ENCODE assay signal across 21 mouse cellular contexts in the genomic region with DNA sequence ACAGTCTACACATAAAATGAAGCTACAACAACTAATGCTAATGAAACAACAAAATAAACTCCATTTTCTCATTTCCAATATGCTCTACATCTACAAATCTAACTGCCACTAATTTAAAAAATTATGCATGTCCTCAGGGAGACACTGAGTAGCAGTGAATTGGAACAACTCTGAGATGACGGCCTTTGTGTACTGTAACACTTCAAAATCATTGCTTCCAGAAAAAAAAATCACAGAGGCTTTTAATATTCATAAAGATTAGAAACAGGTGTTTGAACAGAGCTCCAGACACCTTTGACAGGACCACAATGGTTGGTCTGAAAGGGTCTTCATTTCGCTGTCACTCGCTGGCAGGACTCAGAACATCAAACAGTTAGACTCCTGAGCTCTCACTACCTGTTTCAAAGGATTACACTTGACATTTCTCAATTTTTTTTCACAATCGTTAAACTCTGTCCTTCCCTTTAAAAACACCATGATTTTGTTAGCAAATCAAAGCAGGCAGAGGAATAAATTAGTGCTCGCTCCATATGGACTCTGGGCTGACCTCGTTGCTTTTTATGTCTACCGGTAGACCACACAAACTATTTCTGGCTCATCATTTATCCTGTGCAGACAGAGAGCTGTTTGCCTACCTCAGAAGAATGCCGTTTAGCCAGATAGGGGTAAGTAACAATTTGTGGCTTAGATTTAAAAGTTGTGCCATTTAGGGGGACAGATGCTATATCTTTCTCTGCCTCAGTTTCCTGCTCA.
A peak's percentile ranks its signal among the peaks of the same experiment; 100 is the strongest.
DNase-seq lines count a peak whose midpoint lies in the region; ATAC-seq and TF ChIP-seq lines count a peak whose summit lies in the region.
"Had no signal": no experiment of that assay in that cellular context is flagged by ENCODE, and none has a peak within 500 bp of the region (broad histone marks: within the 10 kb centered on the region; RNA-seq: fewer than 3 reads in every experiment).

No protein-coding gene starts in this region.

- H3K9ac ChIP-seq in forebrain, embryonic 15.5 days (replicated peaks): no peak overlapping the region
- H3K9ac ChIP-seq in midbrain, embryonic 14.5 days (replicated peaks; ENCODE audit: low read length): no peak overlapping the region
- no peak overlapping the region for H3K9ac ChIP-seq in forebrain, postnatal 0 days
- H3K9ac ChIP-seq in midbrain, postnatal 0 days (replicated peaks; ENCODE audit: low read length, poor library complexity, severe bottlenecking): no peak overlapping the region
- H3K9ac ChIP-seq: embryonic facial prominence, embryonic 13.5 days; heart, embryonic 13.5 days; hindbrain, embryonic 12.5 days had no signal

- no peaks in the 10 kb centered on the region for H3K9me3 ChIP-seq in forebrain, embryonic 15.5 days
- H3K9me3 ChIP-seq in forebrain, embryonic 10.5 days: no peaks in the 10 kb centered on the region
- 0 out of 2 replicates have a peak, but pooled peaks cover 3% of the 10 kb centered on the region for H3K9me3 ChIP-seq in midbrain, embryonic 14.5 days (ENCODE audit: control insufficient read depth, low read length)
- peaks cover 3% of the 10 kb centered on the region; the same call in 1 of the 2 replicates for H3K9me3 ChIP-seq in midbrain, embryonic 10.5 days (replicated peaks)
- H3K9me3 ChIP-seq in forebrain, postnatal 0 days (ENCODE audit: low read length): no peaks in the 10 kb centered on the region
- no peaks in the 10 kb centered on the region for H3K9me3 ChIP-seq in midbrain, postnatal 0 days (ENCODE audit: low read length)
- no peaks in the 10 kb centered on the region for H3K9me3 ChIP-seq in heart, embryonic 10.5 days
- H3K9me3 ChIP-seq: embryonic facial prominence, embryonic 13.5 days; hindbrain, embryonic 12.5 days had no signal

- H3K27me3 ChIP-seq in forebrain, embryonic 15.5 days: no peaks in the 10 kb centered on the region
- H3K27me3 ChIP-seq in forebrain, embryonic 10.5 days (ENCODE audit: poor library complexity, severe bottlenecking): no peaks in the 10 kb centered on the region
- no peaks in the 10 kb centered on the region for H3K27me3 ChIP-seq in midbrain, embryonic 14.5 days (ENCODE audit: control insufficient read depth, insufficient read depth, low read length)
- no peaks in the 10 kb centered on the region for H3K27me3 ChIP-seq in midbrain, embryonic 10.5 days (ENCODE audit: low read depth, poor library complexity, severe bottlenecking)
- no peaks in the 10 kb centered on the region for H3K27me3 ChIP-seq in forebrain, postnatal 0 days (ENCODE audit: insufficient read depth, low read length)
- no peaks in the 10 kb centered on the region for H3K27me3 ChIP-seq in midbrain, postnatal 0 days (ENCODE audit: insufficient read depth, low read length)
- 0 out of 2 replicates have a peak, but pooled peaks cover 3% of the 10 kb centered on the region for H3K27me3 ChIP-seq in heart, embryonic 10.5 days (ENCODE audit: insufficient read depth, poor library complexity, severe bottlenecking)
- H3K27me3 ChIP-seq: embryonic facial prominence, embryonic 13.5 days; heart, embryonic 13.5 days; hindbrain, embryonic 12.5 days had no signal

- H3K36me3 ChIP-seq in forebrain, embryonic 15.5 days: no peaks in the 10 kb centered on the region
- H3K36me3 ChIP-seq in forebrain, embryonic 10.5 days (replicated peaks): no peaks in the 10 kb centered on the region
- no peaks in the 10 kb centered on the region for H3K36me3 ChIP-seq in midbrain, embryonic 14.5 days (ENCODE audit: control insufficient read depth, insufficient read depth, low read length)
- H3K36me3 ChIP-seq in midbrain, embryonic 10.5 days: no peaks in the 10 kb centered on the region
- no peaks in the 10 kb centered on the region for H3K36me3 ChIP-seq in forebrain, postnatal 0 days (ENCODE audit: insufficient read depth)
- H3K36me3 ChIP-seq in midbrain, postnatal 0 days (ENCODE audit: insufficient read depth, low read length): no peaks in the 10 kb centered on the region
- H3K36me3 ChIP-seq in heart, embryonic 10.5 days: no peaks in the 10 kb centered on the region
- H3K36me3 ChIP-seq: embryonic facial prominence, embryonic 13.5 days; heart, embryonic 13.5 days; hindbrain, embryonic 12.5 days had no signal

- peak; percentile 89 for ATAC-seq in forebrain, embryonic 15.5 days (replicated peaks)
- peak; percentile 60; the same call in 1 of the 2 replicates for ATAC-seq in midbrain, embryonic 14.5 days (ENCODE audit: low FRiP score, low TSS enrichment)
- peak; percentile 76 for ATAC-seq in forebrain, postnatal 0 days
- 0 out of 2 replicates have a peak, but pooled peaks have one; percentile 7 for ATAC-seq in midbrain, postnatal 0 days (ENCODE audit: low FRiP score)
- ATAC-seq: hindbrain, embryonic 16.5 days; inflammation-experienced regulatory T-cells, adult 6 months; intestine, postnatal 0 days had no signal

- H3K4me3 ChIP-seq in forebrain, embryonic 15.5 days: no peak overlapping the region
- H3K4me3 ChIP-seq in forebrain, embryonic 10.5 days: no peak overlapping the region
- H3K4me3 ChIP-seq in midbrain, embryonic 14.5 days (replicated peaks; ENCODE audit: low read depth, low read length): no peak overlapping the region
- H3K4me3 ChIP-seq in midbrain, embryonic 10.5 days: no peak overlapping the region
- H3K4me3 ChIP-seq in forebrain, postnatal 0 days (ENCODE audit: low read depth, low read length): no peak overlapping the region
- no peak overlapping the region for H3K4me3 ChIP-seq in midbrain, postnatal 0 days (ENCODE audit: low read depth, low read length)
- H3K4me3 ChIP-seq in heart, embryonic 10.5 days: no peak overlapping the region
- H3K4me3 ChIP-seq: embryonic facial prominence, embryonic 13.5 days; heart, embryonic 13.5 days; hindbrain, embryonic 12.5 days had no signal

- H3K4me1 ChIP-seq in forebrain, embryonic 15.5 days: peaks cover 12% of the 10 kb centered on the region
- 0 out of 2 replicates have a peak, but pooled peaks cover 3% of the 10 kb centered on the region for H3K4me1 ChIP-seq in forebrain, embryonic 10.5 days
- H3K4me1 ChIP-seq in midbrain, embryonic 14.5 days (ENCODE audit: control insufficient read depth, insufficient read depth, low read length): 0 out of 2 replicates have a peak, but pooled peaks cover 6% of the 10 kb centered on the region
- peaks cover 3% of the 10 kb centered on the region; the same call in 1 of the 2 replicates for H3K4me1 ChIP-seq in midbrain, embryonic 10.5 days
- H3K4me1 ChIP-seq in forebrain, postnatal 0 days (ENCODE audit: insufficient read depth): no peaks in the 10 kb centered on the region
- no peaks in the 10 kb centered on the region for H3K4me1 ChIP-seq in midbrain, postnatal 0 days (ENCODE audit: insufficient read depth, low read length)
- H3K4me1 ChIP-seq in heart, embryonic 10.5 days: no peaks in the 10 kb centered on the region
- H3K4me1 ChIP-seq: embryonic facial prominence, embryonic 13.5 days; heart, embryonic 13.5 days had no signal

- no peak for DNase-seq in forebrain, embryonic 10.5 days (ENCODE audit: extremely low spot score, low spot score)
- DNase-seq in midbrain, embryonic 14.5 days: peak; percentile 23
- DNase-seq in midbrain, embryonic 10.5 days (ENCODE audit: low spot score): no peak
- DNase-seq in forebrain, postnatal 0 days: no peak
- no peak for DNase-seq in midbrain, postnatal 0 days (ENCODE audit: low spot score)
- DNase-seq in heart, embryonic 10.5 days (ENCODE audit: low spot score): no peak
- no peak for DNase-seq in neural tube, embryonic 10.5 days (ENCODE audit: extremely low spot score, low spot score)
- DNase-seq: adrenal gland, adult 2 months; adrenal gland, postnatal 25 days; cerebellum, adult 11 months; cerebellum, adult 8-10 months; cerebellum, postnatal 14 days; gastrocnemius, postnatal 10 days; heart, postnatal 4 days had no signal

- H3K4me2 ChIP-seq in forebrain, embryonic 15.5 days (replicated peaks): no peak overlapping the region
- no peak overlapping the region for H3K4me2 ChIP-seq in midbrain, embryonic 14.5 days (ENCODE audit: low read length)
- H3K4me2 ChIP-seq in forebrain, postnatal 0 days (ENCODE audit: low read depth): no peak overlapping the region
- H3K4me2 ChIP-seq in midbrain, postnatal 0 days (ENCODE audit: low read depth, low read length, poor library complexity, severe bottlenecking): no peak overlapping the region
- H3K4me2 ChIP-seq: embryonic facial prominence, embryonic 13.5 days; heart, embryonic 13.5 days; hindbrain, embryonic 12.5 days had no signal

- no peak overlapping the region for H3K27ac ChIP-seq in forebrain, embryonic 15.5 days (replicated peaks)
- no peak overlapping the region for H3K27ac ChIP-seq in forebrain, embryonic 10.5 days
- H3K27ac ChIP-seq in midbrain, embryonic 14.5 days (replicated peaks; ENCODE audit: low read depth, low read length): no peak overlapping the region; the same call in 1 of the 2 replicates
- H3K27ac ChIP-seq in midbrain, embryonic 10.5 days (replicated peaks): no peak overlapping the region
- no peak overlapping the region for H3K27ac ChIP-seq in forebrain, postnatal 0 days (ENCODE audit: low read depth, low read length)
- H3K27ac ChIP-seq in midbrain, postnatal 0 days (ENCODE audit: low read depth, low read length): no peak overlapping the region
- no peak overlapping the region for H3K27ac ChIP-seq in heart, embryonic 10.5 days
- H3K27ac ChIP-seq: embryonic facial prominence, embryonic 13.5 days; heart, embryonic 13.5 days; hindbrain, embryonic 12.5 days had no signal

- no peak for TF ChIP-seq CTCF in forebrain, postnatal 0 days (IDR thresholded peaks at IDR 0.05; ENCODE audit: low read depth)
- TF ChIP-seq CTCF in midbrain, postnatal 0 days (IDR thresholded peaks at IDR 0.05): no peak

- WGBS in forebrain, embryonic 15.5 days: 46% methylated on average over 8 of the region's 8 CpGs
- WGBS in forebrain, embryonic 10.5 days: 90% methylated on average over 8 of the region's 8 CpGs
- 59% methylated on average over 8 of the region's 8 CpGs for WGBS in midbrain, embryonic 14.5 days
- 94% methylated on average over 8 of the region's 8 CpGs for WGBS in midbrain, embryonic 10.5 days
- WGBS in forebrain, postnatal 0 days: 39% methylated on average over 8 of the region's 8 CpGs
- WGBS in midbrain, postnatal 0 days: 56% methylated on average over 8 of the region's 8 CpGs
- WGBS in heart, embryonic 10.5 days: 68% methylated on average over 8 of the region's 8 CpGs

Comparison
In these comparisons a context has a peak if more than half of its experiments do, and no peak if none do; other contexts are left out.
1. ATAC-seq: peak in every context shown above with its lines; median percentile 89 in forebrain, embryonic 15.5 days; 76 in forebrain, postnatal 0 days; 60 in midbrain, embryonic 14.5 days; 7 in midbrain, postnatal 0 days.